Mouse (Mus musculus): Measurements from ENCODE around the gene Moxd1. TPM values are rescaled to one million over a fixed set of nuclear protein-coding genes. Genes with fewer than 3 reads are reported as not detected.
"Not testable (repeated sequence)": the region's sequence is repeated elsewhere in the genome, so short reads cannot be mapped to it uniquely, and the experiment has no call there.

Gene Moxd1
- polyA plus RNA-seq, 1 experiment = not detected

GRCm38 (mm10) chr10:24298260-24299244 lies 75.2 kb downstream of the Moxd1 start:
- Histone ChIP-seq H3K4me1 (peaks cover 23% of the 10 kb centered on the region), H3K9me3 (0 out of 2 replicates have a peak, but pooled peaks cover 4% of the 10 kb centered on the region), H3K4me3 (replicated peaks) (no peak overlapping the region), H3K36me3 (replicated peaks; ENCODE audit: low read length) (no peaks in the 10 kb centered on the region), H3K27me3 (replicated peaks) (no peaks in the 10 kb centered on the region)
- TF ChIP-seq GATA1 (IDR thresholded peaks at IDR 0.05; ENCODE audit: borderline replicate concordance, low read length) = no peak
- no peak for TF ChIP-seq FLI1 (IDR thresholded peaks at IDR 0.05; ENCODE audit: low read length)

- no peaks in the 10 kb centered on the region for H3K27me3 ChIP-seq (replicated peaks)
- H3K4me1 ChIP-seq = no peaks in the 10 kb centered on the region
- no peaks in the 10 kb centered on the region for H3K9me3 ChIP-seq
- H3K4me3 ChIP-seq (replicated peaks) = peak overlapping the region; percentile 76
- H3K36me3 ChIP-seq (replicated peaks; ENCODE audit: low read length) = no peaks in the 10 kb centered on the region
- TF ChIP-seq GATA1 (IDR thresholded peaks at IDR 0.05; ENCODE audit: borderline replicate concordance, low read length) (no peak), FLI1 (IDR thresholded peaks at IDR 0.05; ENCODE audit: low read length) (no peak)
Measured at GRCm38 (mm10) chr10:24312191-24312611, 88.9 kb downstream of the Moxd1 start.

- no peaks in the 10 kb centered on the region for H3K27me3 ChIP-seq (replicated peaks)
- H3K9me3 ChIP-seq = no peaks in the 10 kb centered on the region
- no peaks in the 10 kb centered on the region for H3K36me3 ChIP-seq (replicated peaks; ENCODE audit: low read length)
- no peak for TF ChIP-seq FLI1 (IDR thresholded peaks at IDR 0.05; ENCODE audit: low read length)
- no peak for TF ChIP-seq GATA1 (IDR thresholded peaks at IDR 0.05; ENCODE audit: borderline replicate concordance, low read length)
- H3K4me1 ChIP-seq = no peaks in the 10 kb centered on the region
- no peak overlapping the region for H3K4me3 ChIP-seq (replicated peaks)
Measured at GRCm38 (mm10) chr10:24317126-24317836, 94.0 kb downstream of the Moxd1 start.

GRCm38 (mm10) chr10:24320326-24320725 lies 97.0 kb downstream of the Moxd1 start:
- no peak overlapping the region for H3K4me3 ChIP-seq (replicated peaks)
- no peaks in the 10 kb centered on the region for H3K27me3 ChIP-seq (replicated peaks)
- H3K36me3 ChIP-seq (replicated peaks; ENCODE audit: low read length) = no peaks in the 10 kb centered on the region
- no peaks in the 10 kb centered on the region for H3K9me3 ChIP-seq
- TF ChIP-seq FLI1 (IDR thresholded peaks at IDR 0.05; ENCODE audit: low read length) (no peak), GATA1 (IDR thresholded peaks at IDR 0.05; ENCODE audit: borderline replicate concordance, low read length) (no peak)
- no peaks in the 10 kb centered on the region for H3K4me1 ChIP-seq

- Histone ChIP-seq H3K9me3 (no peaks in the 10 kb centered on the region), H3K27me3 (replicated peaks) (no peaks in the 10 kb centered on the region), H3K4me1 (no peaks in the 10 kb centered on the region), H3K36me3 (replicated peaks; ENCODE audit: low read length) (no peaks in the 10 kb centered on the region), H3K4me3 (replicated peaks) (no peak overlapping the region)
- TF ChIP-seq GATA1 (IDR thresholded peaks at IDR 0.05; ENCODE audit: borderline replicate concordance, low read length) = no peak
- no peak for TF ChIP-seq FLI1 (IDR thresholded peaks at IDR 0.05; ENCODE audit: low read length)
Measured at GRCm38 (mm10) chr10:24323066-24323465, 99.7 kb downstream of the Moxd1 start.

- H3K4me1 ChIP-seq; H3K4me3 ChIP-seq (replicated peaks); H3K27me3 ChIP-seq (replicated peaks); H3K9me3 ChIP-seq; H3K36me3 ChIP-seq (replicated peaks; ENCODE audit: low read length): not testable (repeated sequence)
Measured at GRCm38 (mm10) chr10:24327265-24327664, 103.9 kb downstream of the Moxd1 start.

GRCm38 (mm10) chr10:24332799-24333198 lies 109.5 kb downstream of the Moxd1 start:
- Histone ChIP-seq H3K4me3 (replicated peaks) (no peak overlapping the region), H3K9me3 (no peaks in the 10 kb centered on the region; the same call in 1 of the 2 replicates), H3K4me1 (no peaks in the 10 kb centered on the region), H3K27me3 (replicated peaks) (no peaks in the 10 kb centered on the region), H3K36me3 (replicated peaks; ENCODE audit: low read length) (no peaks in the 10 kb centered on the region)
- TF ChIP-seq GATA1 (IDR thresholded peaks at IDR 0.05; ENCODE audit: borderline replicate concordance, low read length) (no peak), FLI1 (IDR thresholded peaks at IDR 0.05; ENCODE audit: low read length) (no peak)

GRCm38 (mm10) chr10:24339593-24340143 lies 116.4 kb downstream of the Moxd1 start:
- no peaks in the 10 kb centered on the region for H3K27me3 ChIP-seq (replicated peaks)
- H3K4me1 ChIP-seq = no peaks in the 10 kb centered on the region
- TF ChIP-seq GATA1 (IDR thresholded peaks at IDR 0.05; ENCODE audit: borderline replicate concordance, low read length) (no peak), FLI1 (IDR thresholded peaks at IDR 0.05; ENCODE audit: low read length) (no peak)

GRCm38 (mm10) chr10:24340551-24341213 lies 117.4 kb downstream of the Moxd1 start:
- TF ChIP-seq FLI1 (IDR thresholded peaks at IDR 0.05; ENCODE audit: low read length) (no peak), GATA1 (IDR thresholded peaks at IDR 0.05; ENCODE audit: borderline replicate concordance, low read length) (no peak)
- 0 out of 2 replicates have a peak, but pooled peaks cover 4% of the 10 kb centered on the region for H3K9me3 ChIP-seq
- H3K4me3 ChIP-seq (replicated peaks) = no peak overlapping the region
- no peaks in the 10 kb centered on the region for H3K36me3 ChIP-seq (replicated peaks; ENCODE audit: low read length)
- no peaks in the 10 kb centered on the region for H3K4me1 ChIP-seq
- H3K27me3 ChIP-seq (replicated peaks) = no peaks in the 10 kb centered on the region

More at GRCm38 (mm10) chr10:24339593-24340143, 116.4 kb downstream of the Moxd1 start:
- Histone ChIP-seq H3K4me3 (replicated peaks) (no peak overlapping the region), H3K9me3 (peaks cover 4% of the 10 kb centered on the region; the same call in 1 of the 2 replicates), H3K36me3 (replicated peaks; ENCODE audit: low read length) (no peaks in the 10 kb centered on the region)

Data from megakaryocyte, embryonic 14.5 days (primary cell).